Mouse (Mus musculus): ENCODE measurements around the gene Nudt21. TPM values are rescaled to one million over a fixed set of nuclear protein-coding genes. Genes with fewer than 3 reads are reported as not detected.
"Not testable (repeated sequence)": the region's sequence is repeated elsewhere in the genome, so short reads cannot be mapped to it uniquely, and the experiment has no call there.

Nudt21 gene
- polyA plus RNA-seq (2015; fragmentation: Nextera tagmentation; extraction: Ambion mirVana) = 95.0 and 103 TPM in 2 replicates

DNA sequence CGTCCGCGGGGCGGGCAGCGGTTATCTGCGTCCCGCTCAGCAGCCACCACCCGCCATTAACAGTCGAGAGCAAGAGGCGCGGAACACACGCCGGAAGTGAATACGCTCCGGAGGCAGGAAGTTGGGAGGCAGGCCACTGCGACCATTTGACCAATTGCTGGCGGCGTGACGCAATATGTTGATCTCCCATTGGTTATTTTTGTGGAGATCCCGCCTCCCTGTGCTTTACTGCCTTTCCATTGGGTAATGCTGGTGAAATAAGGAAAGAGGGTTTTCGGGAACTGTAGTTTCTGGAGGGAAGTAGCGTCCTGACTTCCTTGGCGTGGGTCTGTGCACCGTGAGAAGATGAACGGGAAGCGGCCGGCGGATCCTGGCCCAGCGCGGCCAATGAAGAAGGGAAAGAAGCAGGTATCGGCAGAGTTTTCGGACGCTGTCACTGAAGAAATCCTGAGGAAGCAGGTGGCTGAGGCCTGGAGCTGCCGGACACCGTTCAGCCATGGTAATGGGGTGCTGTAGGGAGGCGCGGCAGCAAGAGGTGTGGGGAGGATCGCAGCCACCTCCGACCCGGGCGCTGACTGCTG lies at the start of gene Nudt21, which contains the start of gene Ogfod1:
TSS of gene Nudt21 (minus strand) at position 88 of the 581 bp plus-strand sequence.
TSS of gene Ogfod1 (plus strand) at position 255 of the 581 bp plus-strand sequence.
- Histone ChIP-seq H3K4me3 (replicated peaks) (peak within 1 kb of the TSS; percentile 64), H3K4me1 (peaks cover 20% of the 10 kb centered on the region), H3K9me3 (replicated peaks) (no peaks in the 10 kb centered on the region), H3K9ac (peak within 1 kb of the TSS; percentile 39), H3K27me3 (no peaks in the 10 kb centered on the region), H3K27ac (replicated peaks) (peak within 1 kb of the TSS; percentile 90), H3K4me2 (replicated peaks) (peak within 1 kb of the TSS; percentile 66), H3K36me3 (no peaks in the 10 kb centered on the region)
- ATAC-seq (ENCODE audit: insufficient number of reproducible peaks, low FRiP score, low TSS enrichment, low read depth) = peak; percentile 99
- under 1% methylated on average over 41 of the region's 41 CpGs for WGBS

DNA sequence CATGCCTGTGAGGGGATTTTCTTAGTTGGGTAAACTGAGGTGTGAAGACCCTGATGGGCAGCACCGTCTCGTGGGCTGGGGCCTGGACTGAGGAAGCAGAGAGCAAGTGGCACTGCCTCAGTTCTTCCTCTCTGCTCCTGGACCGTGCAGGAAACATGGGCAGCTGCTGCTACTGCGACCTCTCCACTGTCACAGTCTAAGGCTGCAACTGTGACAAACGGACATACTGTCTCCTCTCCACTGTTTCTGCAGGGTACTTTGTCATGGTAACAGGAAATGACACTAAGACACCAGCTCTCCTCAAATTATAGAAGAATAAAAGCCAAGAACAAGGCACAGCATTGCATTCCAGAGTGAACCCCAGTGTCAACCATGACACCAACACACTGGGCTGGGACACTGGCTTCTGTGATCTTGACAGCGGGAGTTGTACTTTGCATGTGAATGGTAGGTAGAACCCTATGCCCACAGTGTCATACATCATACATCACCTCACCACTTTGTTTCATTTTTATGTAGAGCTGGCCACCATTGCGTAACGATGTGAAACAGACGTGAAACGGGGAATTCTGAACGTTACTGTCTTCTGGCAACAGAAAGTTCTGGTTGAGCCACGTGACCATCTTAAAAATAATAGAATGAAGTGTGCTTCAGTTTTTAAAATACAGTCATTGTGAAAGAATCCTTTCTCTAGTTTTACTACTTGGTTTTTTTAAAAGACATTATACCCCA lies 39.8 kb upstream of the Nudt21 start:
- no peaks in the 10 kb centered on the region for H3K27me3 ChIP-seq
- ATAC-seq (ENCODE audit: insufficient number of reproducible peaks, low FRiP score, low TSS enrichment, low read depth) = no peak
- H3K4me3 ChIP-seq (replicated peaks) = no peak overlapping the region
- no peaks in the 10 kb centered on the region for H3K4me1 ChIP-seq
- no peak overlapping the region for H3K9ac ChIP-seq
- no peaks in the 10 kb centered on the region for H3K36me3 ChIP-seq
- no peak overlapping the region for H3K27ac ChIP-seq (replicated peaks)
- WGBS = 87% methylated on average over 12 of the region's 12 CpGs
- no peaks in the 10 kb centered on the region for H3K9me3 ChIP-seq (replicated peaks)
- H3K4me2 ChIP-seq (replicated peaks) = no peak overlapping the region

DNA sequence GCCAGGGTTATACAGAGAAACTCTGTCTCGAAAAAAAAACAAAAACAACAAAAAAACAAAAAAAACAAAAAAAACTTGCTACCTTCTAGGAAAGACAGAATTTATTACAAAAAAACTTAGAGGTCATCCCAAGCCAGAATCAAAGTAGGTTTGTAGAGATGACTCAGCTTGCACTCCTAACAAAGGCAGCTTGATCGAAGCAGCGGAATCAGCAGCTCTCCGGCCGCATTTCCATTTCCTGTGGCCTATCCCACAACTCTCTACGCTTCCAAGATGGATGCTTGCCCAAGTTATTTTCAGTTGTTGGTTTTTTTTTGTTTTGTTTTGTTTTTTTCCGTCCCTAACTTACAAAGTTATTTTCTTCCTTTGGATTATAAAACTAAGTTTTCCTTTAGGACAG lies 32.0 kb upstream of the Nudt21 start:
- 92% methylated on average over 7 of the region's 7 CpGs for WGBS
- Histone ChIP-seq H3K27ac (replicated peaks) (no peak overlapping the region), H3K4me2 (replicated peaks) (no peak overlapping the region), H3K4me3 (replicated peaks) (no peak overlapping the region), H3K9ac (no peak overlapping the region), H3K9me3 (replicated peaks) (no peaks in the 10 kb centered on the region), H3K4me1 (no peaks in the 10 kb centered on the region), H3K27me3 (no peaks in the 10 kb centered on the region), H3K36me3 (peaks cover 29% of the 10 kb centered on the region)
- no peak for ATAC-seq (ENCODE audit: insufficient number of reproducible peaks, low FRiP score, low TSS enrichment, low read depth)

DNA sequence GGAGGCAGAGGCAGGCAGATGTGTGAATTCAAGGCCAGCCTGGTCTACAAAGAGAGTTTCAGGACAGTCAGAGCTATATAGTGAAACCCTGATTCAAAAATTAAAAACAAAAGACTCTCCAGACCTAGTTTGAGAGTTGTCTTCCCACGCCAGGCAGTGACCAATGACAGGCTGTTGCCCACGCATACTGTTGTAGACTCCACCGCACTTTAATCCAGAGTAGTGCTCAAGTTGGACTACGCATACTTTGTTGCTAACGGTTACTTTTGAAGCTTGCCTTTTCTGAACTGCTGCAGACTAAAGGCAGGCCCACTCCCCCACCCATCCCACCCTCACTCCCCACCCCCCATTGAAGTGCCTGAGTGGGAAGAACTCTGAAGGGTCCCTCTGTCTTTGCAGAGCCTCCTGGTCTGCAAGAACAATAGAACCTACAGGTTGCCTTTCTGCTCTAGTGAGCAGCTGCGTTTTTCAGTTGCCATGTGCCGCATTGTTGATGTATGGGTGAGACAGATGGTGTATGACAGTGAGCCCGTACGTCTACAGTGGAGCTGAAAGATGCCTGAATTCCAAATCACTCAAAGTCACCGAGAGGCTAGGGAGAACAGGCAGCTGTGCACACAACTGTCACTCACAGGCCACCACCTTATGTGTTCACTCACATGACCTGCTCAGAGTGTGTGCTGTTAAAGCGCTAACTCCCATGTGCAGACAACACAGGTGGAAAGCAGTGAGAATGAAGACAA lies 29.5 kb upstream of the Nudt21 start:
- Histone ChIP-seq H3K36me3 (peaks cover 42% of the 10 kb centered on the region), H3K27ac (replicated peaks) (no peak overlapping the region), H3K27me3 (no peaks in the 10 kb centered on the region), H3K4me1 (no peaks in the 10 kb centered on the region), H3K4me3 (replicated peaks) (no peak overlapping the region), H3K9ac (no peak overlapping the region), H3K4me2 (replicated peaks) (no peak overlapping the region), H3K9me3 (replicated peaks) (no peaks in the 10 kb centered on the region)
- ATAC-seq (ENCODE audit: insufficient number of reproducible peaks, low FRiP score, low TSS enrichment, low read depth) = no peak
- 73% methylated on average over 11 of the region's 11 CpGs for WGBS

DNA sequence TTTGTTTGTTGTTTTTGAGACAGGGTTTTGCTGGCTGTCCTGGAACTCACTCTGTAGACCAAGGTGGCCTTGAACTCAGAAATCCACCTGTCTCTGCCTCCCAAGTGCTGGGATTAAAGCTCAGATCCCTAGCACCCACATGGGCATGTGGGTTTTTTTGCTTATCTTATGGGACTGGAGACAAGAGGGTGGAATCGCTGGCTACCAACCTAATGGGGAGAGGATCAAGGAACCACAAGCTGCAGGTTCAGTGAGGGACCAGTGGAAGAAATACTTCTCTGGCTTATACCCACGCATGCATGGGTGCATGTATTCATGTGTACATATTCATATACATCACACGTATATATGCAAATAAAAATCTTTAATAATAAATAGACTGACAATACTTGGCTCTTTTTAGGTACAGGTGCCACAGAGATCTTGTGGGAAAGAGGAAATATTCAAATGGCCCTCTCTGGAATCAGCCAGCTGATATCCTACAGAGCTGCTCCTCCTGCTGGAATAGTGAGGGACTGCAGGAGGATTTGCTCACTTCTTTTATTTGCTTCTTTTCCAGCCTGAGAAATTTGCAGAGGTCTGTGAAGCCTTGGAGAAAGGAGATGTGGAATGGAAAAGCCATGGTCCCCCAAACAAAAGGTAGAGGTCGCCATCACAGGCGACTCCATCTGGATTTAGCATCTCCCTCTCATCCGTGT lies 20.5 kb upstream of the Nudt21 start:
- H3K27me3 ChIP-seq = no peaks in the 10 kb centered on the region
- H3K4me2 ChIP-seq (replicated peaks) = no peak overlapping the region
- H3K4me3 ChIP-seq (replicated peaks) = no peak overlapping the region
- 63% methylated on average over 6 of the region's 6 CpGs for WGBS
- H3K9ac ChIP-seq = no peak overlapping the region
- H3K36me3 ChIP-seq = peaks cover 36% of the 10 kb centered on the region
- H3K4me1 ChIP-seq = no peaks in the 10 kb centered on the region
- no peak for ATAC-seq (ENCODE audit: insufficient number of reproducible peaks, low FRiP score, low TSS enrichment, low read depth)
- no peak overlapping the region for H3K27ac ChIP-seq (replicated peaks)
- H3K9me3 ChIP-seq (replicated peaks) = no peaks in the 10 kb centered on the region

DNA sequence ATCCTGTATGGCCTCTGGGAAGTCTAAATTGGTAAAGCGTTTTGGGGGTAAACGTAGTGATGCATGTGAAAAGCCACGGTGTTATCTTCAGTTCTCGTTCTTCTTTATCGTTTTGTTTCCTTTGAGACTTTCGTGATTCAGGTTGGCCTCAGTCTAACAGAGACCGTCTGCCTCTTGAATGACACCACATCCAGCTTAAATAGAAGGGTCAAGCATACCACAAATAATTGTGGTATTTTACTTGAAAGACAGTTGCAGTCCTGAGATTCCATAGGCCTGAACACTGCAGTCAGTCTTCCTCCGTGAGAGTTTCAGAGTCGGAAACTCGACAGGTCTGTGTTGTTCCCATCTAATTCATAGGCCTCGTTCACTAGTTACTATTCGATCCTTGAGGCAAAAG lies 15.9 kb upstream of the Nudt21 start:
- Histone ChIP-seq H3K9me3 (replicated peaks) (no peaks in the 10 kb centered on the region), H3K4me1 (peaks cover 3% of the 10 kb centered on the region; the same call in 1 of the 2 replicates), H3K4me3 (replicated peaks) (no peak overlapping the region), H3K4me2 (replicated peaks) (no peak overlapping the region), H3K27me3 (no peaks in the 10 kb centered on the region), H3K27ac (replicated peaks) (no peak overlapping the region), H3K36me3 (peaks cover 14% of the 10 kb centered on the region; the same call in 1 of the 2 replicates), H3K9ac (no peak overlapping the region)
- ATAC-seq (ENCODE audit: insufficient number of reproducible peaks, low FRiP score, low TSS enrichment, low read depth) = no peak
- 68% methylated on average over 12 of the region's 12 CpGs for WGBS

DNA sequence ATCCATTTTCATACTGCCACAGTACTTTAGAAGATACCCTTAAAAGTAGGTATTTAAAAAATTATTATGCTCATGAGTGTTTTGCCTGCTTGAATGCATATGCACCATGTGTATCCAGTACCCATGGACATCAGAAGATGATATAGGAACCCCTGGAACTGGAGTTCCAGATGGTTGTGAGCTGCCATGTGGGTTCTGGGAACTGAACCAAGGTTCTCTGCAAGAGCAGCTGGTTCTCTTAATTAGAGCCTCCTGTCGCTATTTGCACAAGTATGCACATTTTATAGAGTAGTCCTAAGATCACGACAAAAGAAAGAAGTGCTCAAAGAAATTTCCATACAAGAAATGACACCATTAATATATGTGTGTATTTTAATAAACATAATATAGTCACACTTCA lies 11.0 kb upstream of the Nudt21 start:
- peaks cover 3% of the 10 kb centered on the region; the same call in 1 of the 2 replicates for H3K4me1 ChIP-seq
- H3K9me3 ChIP-seq (replicated peaks) = no peaks in the 10 kb centered on the region
- WGBS = 65% methylated on average over 2 of the region's 2 CpGs
- H3K27ac ChIP-seq (replicated peaks) = no peak overlapping the region
- no peak for ATAC-seq (ENCODE audit: insufficient number of reproducible peaks, low FRiP score, low TSS enrichment, low read depth)
- H3K4me3 ChIP-seq (replicated peaks) = no peak overlapping the region
- H3K9ac ChIP-seq = no peak overlapping the region
- no peaks in the 10 kb centered on the region for H3K27me3 ChIP-seq
- H3K36me3 ChIP-seq = no peaks in the 10 kb centered on the region
- H3K4me2 ChIP-seq (replicated peaks) = no peak overlapping the region

DNA sequence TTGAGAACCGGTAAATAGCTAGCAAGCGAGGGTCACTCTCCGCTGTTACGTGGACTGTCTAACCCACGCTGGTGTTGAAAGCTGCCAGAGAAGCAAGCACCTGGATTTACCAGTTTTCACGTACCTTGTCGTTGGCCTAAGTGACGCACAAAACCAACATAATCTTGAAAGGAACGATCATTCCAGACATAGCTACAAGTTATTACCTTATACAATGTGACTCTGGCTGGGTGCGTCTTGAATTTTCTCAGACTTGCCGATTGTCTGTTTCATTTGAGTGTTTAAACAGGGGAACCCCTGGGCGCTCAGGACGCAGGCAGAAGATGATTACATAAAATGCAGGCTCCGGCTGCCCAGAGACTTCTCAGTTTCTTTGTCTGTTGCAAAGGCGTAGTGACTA lies 975 bp upstream of the Nudt21 start:
- Histone ChIP-seq H3K27ac (replicated peaks) (no peak overlapping the region), H3K36me3 (no peaks in the 10 kb centered on the region), H3K4me1 (peaks cover 20% of the 10 kb centered on the region), H3K4me3 (replicated peaks) (peak overlapping the region; percentile 64), H3K9ac (peak overlapping the region; percentile 18), H3K9me3 (replicated peaks) (no peaks in the 10 kb centered on the region), H3K27me3 (no peaks in the 10 kb centered on the region), H3K4me2 (replicated peaks) (peak overlapping the region; percentile 66)
- ATAC-seq (ENCODE audit: insufficient number of reproducible peaks, low FRiP score, low TSS enrichment, low read depth) = no peak
- WGBS = 6% methylated on average over 15 of the region's 15 CpGs

DNA sequence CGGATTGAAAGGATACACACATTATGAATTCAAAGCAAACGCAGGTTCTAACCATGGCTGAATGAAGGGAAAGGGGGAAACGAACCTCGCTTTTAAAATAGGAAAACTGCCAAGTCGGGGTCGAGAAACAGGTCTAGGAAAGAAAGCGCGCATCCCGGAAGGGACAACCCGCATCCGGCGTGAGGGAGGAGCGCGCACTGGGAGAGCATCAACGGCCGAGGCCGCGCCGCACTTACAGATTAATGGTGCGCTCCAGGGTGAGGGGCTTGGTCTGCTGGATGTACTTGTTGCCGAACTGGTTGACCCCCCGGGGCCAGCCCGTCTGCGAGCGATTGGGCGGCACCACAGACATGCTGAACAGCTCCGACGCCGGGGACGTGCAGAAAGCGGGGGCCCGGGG lies 290 bp downstream of the Nudt21 start:
- Histone ChIP-seq H3K9ac (peak overlapping the region; percentile 39), H3K4me2 (replicated peaks) (peak overlapping the region; percentile 63), H3K4me3 (replicated peaks) (peak overlapping the region; percentile 64), H3K27ac (replicated peaks) (peak overlapping the region; percentile 90), H3K4me1 (peaks cover 20% of the 10 kb centered on the region)
- H3K9me3 ChIP-seq (replicated peaks); H3K36me3 ChIP-seq; H3K27me3 ChIP-seq: not testable (repeated sequence)
- WGBS = under 1% methylated on average over 27 of the region's 32 CpGs
- peak; percentile 87 for ATAC-seq (ENCODE audit: insufficient number of reproducible peaks, low FRiP score, low TSS enrichment, low read depth)

DNA sequence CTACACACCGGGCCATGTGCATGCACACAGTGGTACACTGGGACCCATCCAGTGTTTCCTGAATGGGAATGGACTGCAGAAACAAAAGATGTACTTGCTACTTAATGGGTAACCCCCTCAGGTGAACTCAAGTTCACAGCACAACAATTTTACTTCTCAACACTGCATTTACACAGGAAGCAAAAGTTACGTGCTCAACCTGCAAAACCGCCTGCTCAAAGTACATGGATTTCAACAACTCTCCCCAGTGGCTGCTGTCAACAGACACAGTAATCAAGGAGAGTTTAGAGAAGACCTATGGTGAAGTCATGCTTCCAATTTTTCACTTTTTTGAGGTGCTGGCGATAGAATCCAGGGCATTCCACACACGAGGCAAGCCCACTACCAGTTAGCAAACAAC lies 1.6 kb downstream of the Nudt21 start:
- no peak for ATAC-seq (ENCODE audit: insufficient number of reproducible peaks, low FRiP score, low TSS enrichment, low read depth)
- 48% methylated on average over 5 of the region's 5 CpGs for WGBS

DNA sequence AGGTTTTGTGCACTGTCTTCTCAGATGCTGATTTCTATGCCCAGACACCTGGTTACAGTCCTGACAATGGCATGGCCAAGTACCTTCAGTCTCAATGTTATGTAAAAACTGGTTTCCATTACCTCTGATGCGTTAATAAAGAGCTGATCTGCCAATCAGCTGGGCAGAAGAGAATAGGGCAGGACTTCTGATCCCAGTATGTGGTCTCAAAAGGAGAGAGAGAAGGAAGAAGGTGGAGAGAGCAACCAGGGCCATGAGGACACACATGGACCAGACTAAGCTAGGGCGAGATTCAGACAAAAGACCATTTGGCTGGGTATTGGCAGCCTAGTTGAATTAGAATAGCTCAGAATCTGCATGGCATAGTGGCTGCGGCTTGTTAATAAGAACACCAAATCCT lies 3.2 kb downstream of the Nudt21 start:
- no peak overlapping the region for H3K9ac ChIP-seq
- peaks cover 27% of the 10 kb centered on the region for H3K36me3 ChIP-seq
- ATAC-seq (ENCODE audit: insufficient number of reproducible peaks, low FRiP score, low TSS enrichment, low read depth) = no peak
- H3K4me1 ChIP-seq = peaks cover 20% of the 10 kb centered on the region
- no peak overlapping the region for H3K4me2 ChIP-seq (replicated peaks)
- no peak overlapping the region for H3K4me3 ChIP-seq (replicated peaks)
- WGBS = 81% methylated on average over 3 of the region's 3 CpGs
- H3K9me3 ChIP-seq (replicated peaks) = no peaks in the 10 kb centered on the region
- H3K27me3 ChIP-seq = no peaks in the 10 kb centered on the region
- H3K27ac ChIP-seq (replicated peaks) = no peak overlapping the region

More for the DNA sequence above, 1.6 kb downstream of the Nudt21 start:
- Histone ChIP-seq H3K36me3 (peaks cover 12% of the 10 kb centered on the region), H3K4me3 (replicated peaks) (peak overlapping the region; percentile 64; the same call in 1 of the 2 replicates), H3K9ac (no peak overlapping the region), H3K27ac (replicated peaks) (no peak overlapping the region), H3K4me1 (peaks cover 20% of the 10 kb centered on the region), H3K27me3 (no peaks in the 10 kb centered on the region), H3K9me3 (replicated peaks) (no peaks in the 10 kb centered on the region), H3K4me2 (replicated peaks) (peak overlapping the region; percentile 63)

All from embryonic facial prominence, embryonic 15.5 days (tissue).